Mouse (Mus musculus) adrenal gland, postnatal 14 days (tissue): Measurements from ENCODE around the gene Mansc1. TPM values are rescaled to one million over a fixed set of nuclear protein-coding genes. Genes with fewer than 3 reads are reported as not detected.

Experiments
- DNase-seq: peaks from one replicate; pipeline ENCODE4 v3.0.0; 2021; ENCODE audit warnings: mixed read lengths
- total RNA-seq: library from RNA; stranded (reverse); gene quantifications from 2 replicates; pipeline ENCODE4 v1.2.3, GENCODE M21; 2021

The Mansc1 gene
- total RNA-seq, 1 experiment from 2014 or later: 4.7 TPM

- no peak for DNase-seq
Observed at GRCm38 (mm10) chr6:134597651-134598229, 34.5 kb downstream of the Mansc1 start.

- DNase-seq: peak; percentile 57
Observed at GRCm38 (mm10) chr6:134594569-134595442, 37.5 kb downstream of the Mansc1 start.

GRCm38 (mm10) chr6:134591614-134592013 is 40.7 kb downstream of the Mansc1 start:
- DNase-seq: no peak

DNA sequence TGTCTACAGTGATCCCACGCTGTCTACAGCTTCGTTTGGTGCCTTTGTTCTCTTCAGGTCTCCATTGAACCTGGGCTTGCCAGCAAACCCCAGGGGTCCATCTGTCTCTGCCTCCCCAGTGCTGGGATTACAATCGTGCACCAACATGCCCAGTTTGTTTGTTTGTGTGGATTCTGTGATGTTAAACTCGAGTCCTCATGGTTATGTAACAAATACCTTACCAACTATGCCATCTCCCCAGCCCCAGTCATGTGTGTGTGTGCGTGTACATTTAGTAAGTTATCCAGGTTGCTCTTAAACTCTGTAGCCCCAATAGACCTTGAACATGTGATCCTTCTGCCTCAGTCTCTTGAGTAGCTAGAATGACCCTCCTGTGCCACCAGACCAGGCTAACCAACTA is 46.0 kb downstream of the Mansc1 start:
- DNase-seq: no peak

GRCm38 (mm10) chr6:134584616-134585015 is 47.7 kb downstream of the Mansc1 start:
- no peak for DNase-seq

- no peak for DNase-seq
Observed at GRCm38 (mm10) chr6:134582110-134582509, 50.2 kb downstream of the Mansc1 start.

GRCm38 (mm10) chr6:134579506-134579905 is 52.8 kb downstream of the Mansc1 start:
- no peak for DNase-seq

DNA sequence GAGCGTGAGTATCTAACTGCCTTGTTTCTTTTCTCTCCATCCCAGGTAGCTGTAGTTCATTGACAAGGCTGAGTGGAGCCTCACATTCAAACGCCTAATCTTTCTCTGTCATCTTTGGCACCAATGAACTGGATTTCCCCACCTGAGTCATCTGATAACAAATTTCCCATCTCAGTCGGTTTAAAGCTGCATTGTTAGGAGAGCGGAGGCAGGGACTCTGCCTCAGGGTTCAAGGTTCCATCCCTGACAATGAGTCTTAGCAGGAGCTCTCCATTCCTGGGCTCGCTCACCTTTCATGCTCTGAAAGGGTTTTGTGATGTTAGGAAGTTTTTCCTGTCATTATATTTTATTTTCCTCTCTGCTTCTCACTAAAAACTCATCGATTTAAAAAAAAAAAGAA is 54.2 kb downstream of the Mansc1 start:
- DNase-seq: no peak

DNA sequence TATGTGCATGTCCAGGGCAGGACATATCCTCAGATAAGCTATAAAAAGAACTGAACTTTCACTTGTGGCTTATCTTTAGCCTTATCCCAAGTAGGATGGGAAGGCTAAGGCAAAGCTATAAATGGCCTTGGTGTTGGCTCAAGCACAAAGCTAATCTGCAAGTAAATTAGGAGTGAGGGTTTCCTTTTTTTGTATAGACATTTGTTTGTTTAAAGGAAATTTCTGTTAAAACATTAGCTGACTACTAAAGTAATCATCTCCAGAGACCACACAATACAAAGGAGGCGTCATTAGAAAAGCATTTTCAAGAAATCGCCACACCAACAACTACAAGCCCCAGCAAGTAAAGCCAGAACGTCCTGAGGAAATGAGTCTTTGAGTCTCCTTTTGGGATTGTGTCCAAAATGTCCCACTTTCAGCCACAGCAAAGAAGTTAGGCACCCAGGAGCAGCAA is 57.0 kb downstream of the Mansc1 start:
- no peak for DNase-seq

GRCm38 (mm10) chr6:134567986-134568556 is 64.2 kb downstream of the Mansc1 start:
- no peak for DNase-seq

DNA sequence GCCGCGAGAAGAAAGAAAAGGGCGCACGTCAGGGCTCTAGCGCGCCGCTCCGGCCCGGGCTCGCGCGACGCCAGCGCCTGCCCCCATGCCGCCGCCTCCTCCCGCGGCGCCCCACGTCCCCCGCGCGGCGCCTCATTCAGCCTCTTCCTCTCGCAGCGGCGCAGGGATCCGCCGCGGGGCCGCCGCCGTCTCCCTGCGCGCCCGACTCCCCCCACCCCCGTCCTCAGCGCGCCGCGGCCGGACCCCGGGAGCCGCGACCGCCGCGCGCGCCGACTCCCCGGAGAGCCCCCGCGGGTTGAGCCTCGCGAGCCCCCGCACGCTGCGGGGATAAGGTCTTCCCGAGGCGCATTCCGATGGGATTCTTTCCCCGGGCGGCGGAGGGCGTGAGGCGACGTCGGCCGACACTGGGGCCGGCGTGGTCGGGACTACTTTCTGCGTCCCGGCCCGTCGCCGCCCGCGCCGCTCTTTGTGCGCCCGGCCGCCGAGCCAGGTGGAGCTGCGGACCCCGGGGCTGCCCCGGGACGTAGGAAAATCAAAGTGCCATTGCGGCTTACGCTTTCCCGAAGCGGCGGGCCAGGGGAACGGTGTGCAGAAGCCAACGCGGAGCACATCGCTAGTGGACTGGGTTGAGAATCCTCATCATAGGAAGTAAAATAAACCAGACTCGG is 65.3 kb downstream of the Mansc1 start, which contains the start of gene Lrp6:
TSS of gene Lrp6 (minus strand) at position 148 of the 668 bp plus-strand sequence.
- DNase-seq: peak; percentile 92

DNA sequence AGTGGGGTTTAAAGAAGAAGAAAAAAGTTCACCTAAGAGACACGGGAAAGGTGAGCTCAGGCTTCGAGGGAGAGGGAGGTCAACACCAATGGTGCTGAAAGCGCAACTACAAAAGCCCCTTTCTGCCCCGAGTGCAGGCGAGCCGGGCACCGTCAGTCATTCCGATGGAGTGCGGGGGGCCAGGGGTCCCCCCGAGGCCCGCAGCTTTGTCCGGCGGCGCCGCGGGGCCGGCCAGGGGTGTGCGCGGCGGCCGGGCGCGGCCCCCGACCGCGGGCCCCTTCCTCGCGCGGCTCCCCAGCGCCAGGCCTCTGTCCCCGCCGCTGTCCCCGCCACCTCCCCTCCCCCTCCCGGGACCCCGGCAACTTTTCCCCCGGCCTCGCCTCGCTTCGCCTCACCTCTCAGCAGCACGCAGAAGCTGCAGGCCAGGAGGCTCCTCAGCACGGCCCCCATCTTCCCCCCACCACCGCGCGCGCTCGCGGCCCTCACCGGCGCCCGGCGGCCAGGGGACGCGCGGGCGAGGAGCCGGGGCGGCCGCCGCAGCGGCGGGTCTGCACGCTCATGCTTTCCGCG is 66.0 kb downstream of the Mansc1 start:
- peak; percentile 20 for DNase-seq

DNA sequence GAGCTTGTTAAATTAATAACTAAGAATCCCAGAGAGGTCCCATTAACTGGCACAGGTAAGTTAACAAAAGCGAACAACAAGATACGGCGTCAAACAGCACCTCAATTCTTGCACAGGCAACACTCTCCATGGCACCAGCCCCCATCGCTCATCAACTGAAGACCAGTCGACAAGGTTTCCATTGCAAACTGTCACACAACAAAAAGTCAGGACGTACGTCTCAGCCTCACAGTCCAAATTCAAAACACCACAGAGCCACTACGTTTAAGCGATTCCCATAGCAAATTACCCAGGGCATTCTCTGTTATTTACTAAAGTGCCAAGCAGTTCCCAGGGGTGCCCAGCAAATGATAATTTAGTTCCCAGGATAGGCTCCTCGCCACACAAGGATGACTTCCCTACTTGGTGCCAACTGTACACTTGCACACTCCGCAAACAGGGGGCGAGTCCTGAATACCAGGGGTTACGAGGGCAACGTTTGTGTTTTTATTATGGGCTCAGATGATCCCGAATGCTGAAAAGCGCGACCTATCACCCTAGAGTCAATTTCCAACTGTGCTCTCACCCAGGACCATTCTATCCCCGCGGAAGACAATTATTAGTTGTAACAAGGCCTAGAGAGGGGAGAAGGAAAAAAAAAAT is 66.6 kb downstream of the Mansc1 start:
- DNase-seq: peak; percentile 45

DNA sequence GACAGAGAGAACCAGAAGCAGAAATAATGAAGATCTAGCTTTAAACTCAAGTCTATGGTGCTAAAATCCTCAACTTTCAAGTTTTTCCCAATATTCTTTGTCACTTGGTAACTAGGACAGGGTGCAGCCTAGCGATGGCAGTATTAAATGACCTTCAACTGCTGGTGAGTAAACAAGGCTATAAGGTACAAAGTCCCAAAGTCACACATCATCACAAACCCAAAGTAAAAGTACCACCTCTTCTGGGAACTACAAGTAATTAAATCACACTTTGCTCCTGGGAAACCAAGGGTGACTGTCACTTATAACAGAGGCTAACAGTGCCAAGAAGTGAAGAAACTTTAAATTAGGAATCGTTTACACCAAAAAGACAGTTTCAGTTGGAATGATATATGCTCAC is 67.7 kb downstream of the Mansc1 start:
- no peak for DNase-seq

DNA sequence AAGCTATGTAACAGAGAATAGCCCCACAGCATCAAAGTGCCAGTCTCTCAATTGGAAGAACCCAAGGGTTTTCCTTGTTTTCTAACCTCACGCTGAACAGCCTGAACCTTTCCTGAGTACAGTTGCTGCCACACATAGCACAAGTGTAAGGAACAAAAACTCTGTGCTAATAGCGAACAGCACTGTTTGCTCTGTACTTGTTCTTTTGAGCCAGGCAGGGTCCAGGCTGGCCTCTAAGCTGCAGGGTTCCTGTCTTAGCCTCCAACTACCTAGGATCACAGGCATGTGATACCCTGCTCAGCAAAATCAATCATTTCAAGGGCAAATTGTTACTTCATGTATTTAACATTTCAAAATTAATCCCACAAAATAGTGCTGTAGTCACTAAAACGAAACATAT is 72.7 kb downstream of the Mansc1 start:
- DNase-seq: no peak

Other genes starting within 250 kb of the Mansc1 start
- gene Bcl2l14, start 236.2 kb downstream of the Mansc1 start, total RNA-seq: 0.15 and 0.23 TPM in 2 replicates
- gene Lrp6, start 65.5 kb downstream of the Mansc1 start, total RNA-seq: 81.5 and 89.2 TPM in 2 replicates
- gene Borcs5, start 7.0 kb upstream of the Mansc1 start, total RNA-seq: 11.9 TPM in 2 replicates
- gene Dusp16, start 160.1 kb upstream of the Mansc1 start, total RNA-seq: 17.9 and 22.8 TPM in 2 replicates
- gene Crebl2, start 197.7 kb upstream of the Mansc1 start, total RNA-seq: 17.2 and 21.1 TPM in 2 replicates